Mouse (Mus musculus): ENCODE measurements around the gene Serpine3. TPM values are rescaled to one million over a fixed set of nuclear protein-coding genes. Genes with fewer than 3 reads are reported as not detected.
A peak's percentile ranks its signal among the peaks of the same experiment; 100 is the strongest.
"Not testable (repeated sequence)": the region's sequence is repeated elsewhere in the genome, so short reads cannot be mapped to it uniquely, and the experiment has no call there.

The Serpine3 gene
- total and polyA plus RNA-seq, 3 experiments: not detected

DNA sequence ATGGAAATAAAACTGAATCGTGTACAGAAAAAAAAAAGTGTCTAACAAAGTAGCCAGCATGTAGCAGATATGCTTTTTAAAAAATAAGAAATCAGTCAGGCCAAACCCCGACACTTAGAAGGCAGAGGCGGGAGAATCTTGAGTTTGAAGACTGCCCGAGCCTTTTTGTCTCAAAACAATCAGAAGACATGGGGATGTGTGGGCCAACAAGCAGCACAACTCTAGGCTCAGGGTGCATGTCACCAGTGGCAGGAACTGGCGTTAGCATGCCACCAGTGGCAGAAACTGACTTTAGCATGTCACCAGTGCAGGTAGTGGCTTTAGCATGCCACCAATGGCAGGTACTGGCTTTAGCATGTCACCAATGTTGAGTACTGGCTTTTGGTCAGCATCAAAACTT, 23.9 kb upstream of the Serpine3 start:
- Histone ChIP-seq H3K27ac (no peak overlapping the region), H3K4me1 (ENCODE audit: control insufficient read depth, insufficient read depth, low read length) (peaks cover 2% of the 10 kb centered on the region), H3K9ac (ENCODE audit: low read depth, low read length) (no peak overlapping the region), H3K27me3 (ENCODE audit: control insufficient read depth, insufficient read depth, low read length) (no peaks in the 10 kb centered on the region), H3K36me3 (ENCODE audit: control insufficient read depth, insufficient read depth, low read length) (no peaks in the 10 kb centered on the region), H3K4me3 (no peak overlapping the region), H3K79me2 (replicated peaks; ENCODE audit: control insufficient read depth, insufficient read depth, low read length) (no peaks in the 10 kb centered on the region)
- TF ChIP-seq CTCF (IDR thresholded peaks at IDR 0.05) (no peak), EP300 (IDR thresholded peaks at IDR 0.05; ENCODE audit: insufficient read depth, low read depth, low read length) (no peak), POLR2A (IDR thresholded peaks at IDR 0.05; ENCODE audit: insufficient read depth, low read depth, low read length) (no peak)
- 83% methylated on average over 5 of the region's 5 CpGs for whole genome bisulfite sequencing
- DNase-seq: no peak
- intact Hi-C loops (cut with DNase I): loop anchor here (5.0 kb wide), 2 partner anchors 118 to 338 kb away; no protein-coding TSS in a partner anchor

DNA sequence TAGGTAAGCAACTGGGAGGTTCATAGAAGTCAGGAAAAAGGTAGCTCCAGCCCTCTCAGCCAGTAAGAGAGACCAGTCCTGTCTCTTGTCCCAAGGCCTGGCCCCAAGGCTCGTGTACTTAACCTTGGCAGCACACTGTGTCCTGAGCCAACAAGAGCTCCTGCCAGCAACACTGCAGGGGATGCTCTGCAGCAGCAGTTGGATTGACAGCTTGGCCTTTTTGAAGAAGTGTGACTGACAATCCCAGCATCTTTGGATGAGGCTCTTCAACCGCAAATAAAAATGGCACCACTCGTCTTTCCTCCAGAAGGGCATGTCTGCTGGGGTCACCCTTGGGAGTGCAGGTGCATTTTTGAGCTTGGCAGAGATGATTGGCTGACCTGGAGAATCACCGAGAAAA, 23.1 kb upstream of the Serpine3 start:
- Histone ChIP-seq H3K4me3 (no peak overlapping the region), H3K9ac (ENCODE audit: low read depth, low read length) (no peak overlapping the region), H3K79me2 (replicated peaks; ENCODE audit: control insufficient read depth, insufficient read depth, low read length) (no peaks in the 10 kb centered on the region), H3K4me1 (ENCODE audit: control insufficient read depth, insufficient read depth, low read length) (peaks cover 2% of the 10 kb centered on the region), H3K27ac (no peak overlapping the region), H3K27me3 (ENCODE audit: control insufficient read depth, insufficient read depth, low read length) (no peaks in the 10 kb centered on the region), H3K36me3 (ENCODE audit: control insufficient read depth, insufficient read depth, low read length) (no peaks in the 10 kb centered on the region)
- intact Hi-C loops (cut with DNase I): no loop called here
- no peak for DNase-seq
- WGBS: 66% methylated on average over 4 of the region's 4 CpGs
- TF ChIP-seq EP300 (IDR thresholded peaks at IDR 0.05; ENCODE audit: insufficient read depth, low read depth, low read length) (no peak), CTCF (IDR thresholded peaks at IDR 0.05) (no peak), POLR2A (IDR thresholded peaks at IDR 0.05; ENCODE audit: insufficient read depth, low read depth, low read length) (no peak)

DNA sequence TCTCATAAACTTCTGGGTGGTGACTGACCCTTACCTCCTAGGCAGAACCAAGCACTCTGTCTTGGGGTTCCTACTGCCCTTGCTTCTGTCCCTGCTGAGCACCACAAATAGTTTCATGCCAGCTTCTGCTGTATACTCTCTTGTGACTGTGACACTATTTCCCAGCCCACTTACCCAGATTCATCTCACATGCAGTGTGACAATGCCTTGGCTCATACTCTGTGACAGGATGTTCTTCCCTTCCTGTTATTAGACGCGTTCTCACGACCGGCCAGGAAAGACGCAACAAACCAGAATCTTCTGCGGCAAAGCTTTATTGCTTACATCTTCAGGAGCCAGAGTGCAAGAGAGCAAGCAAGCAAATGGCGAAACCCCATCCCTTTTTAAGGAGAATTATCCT, 21.1 kb upstream of the Serpine3 start:
- H3K27ac ChIP-seq: peak overlapping the region; percentile 52
- H3K4me1 ChIP-seq (ENCODE audit: control insufficient read depth, insufficient read depth, low read length); H3K4me3 ChIP-seq; H3K79me2 ChIP-seq (replicated peaks; ENCODE audit: control insufficient read depth, insufficient read depth, low read length); intact Hi-C loops (cut with DNase I); DNase-seq; H3K27me3 ChIP-seq (ENCODE audit: control insufficient read depth, insufficient read depth, low read length); H3K9ac ChIP-seq (ENCODE audit: low read depth, low read length); H3K36me3 ChIP-seq (ENCODE audit: control insufficient read depth, insufficient read depth, low read length): not testable (repeated sequence)
- WGBS: 43% methylated on average over 6 of the region's 7 CpGs

DNA sequence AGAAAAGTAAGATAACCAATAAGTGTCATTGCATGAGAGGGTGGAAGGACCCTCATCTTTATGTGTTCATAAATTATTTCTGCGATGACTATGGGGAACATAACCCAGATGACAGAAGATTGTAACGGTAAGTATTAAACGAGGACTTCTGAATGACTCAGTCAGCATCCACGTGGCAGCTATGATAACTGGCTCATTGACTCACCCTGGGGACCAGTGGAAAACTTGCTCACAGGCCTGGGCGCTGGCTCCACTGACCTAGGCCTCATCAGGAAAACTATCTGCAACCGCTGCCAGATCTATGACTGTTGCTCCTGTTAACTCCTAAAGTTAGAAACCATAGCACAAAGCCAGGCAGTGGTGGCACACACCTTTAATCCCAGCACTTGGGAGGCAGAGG, 15.1 kb upstream of the Serpine3 start:
- Histone ChIP-seq H3K9ac (ENCODE audit: low read depth, low read length) (no peak overlapping the region), H3K27ac (no peak overlapping the region), H3K27me3 (ENCODE audit: control insufficient read depth, insufficient read depth, low read length) (no peaks in the 10 kb centered on the region), H3K4me3 (no peak overlapping the region), H3K79me2 (replicated peaks; ENCODE audit: control insufficient read depth, insufficient read depth, low read length) (no peaks in the 10 kb centered on the region), H3K4me1 (ENCODE audit: control insufficient read depth, insufficient read depth, low read length) (no peaks in the 10 kb centered on the region), H3K36me3 (ENCODE audit: control insufficient read depth, insufficient read depth, low read length) (no peaks in the 10 kb centered on the region)
- no peak for DNase-seq
- intact Hi-C loops (cut with DNase I): no loop called here
- 75% methylated on average over 6 of the region's 6 CpGs for WGBS
- no peak for TF ChIP-seq CTCF (IDR thresholded peaks at IDR 0.05)
- no peak for TF ChIP-seq POLR2A (IDR thresholded peaks at IDR 0.05; ENCODE audit: insufficient read depth, low read depth, low read length)
- no peak for TF ChIP-seq EP300 (IDR thresholded peaks at IDR 0.05; ENCODE audit: insufficient read depth, low read depth, low read length)

DNA sequence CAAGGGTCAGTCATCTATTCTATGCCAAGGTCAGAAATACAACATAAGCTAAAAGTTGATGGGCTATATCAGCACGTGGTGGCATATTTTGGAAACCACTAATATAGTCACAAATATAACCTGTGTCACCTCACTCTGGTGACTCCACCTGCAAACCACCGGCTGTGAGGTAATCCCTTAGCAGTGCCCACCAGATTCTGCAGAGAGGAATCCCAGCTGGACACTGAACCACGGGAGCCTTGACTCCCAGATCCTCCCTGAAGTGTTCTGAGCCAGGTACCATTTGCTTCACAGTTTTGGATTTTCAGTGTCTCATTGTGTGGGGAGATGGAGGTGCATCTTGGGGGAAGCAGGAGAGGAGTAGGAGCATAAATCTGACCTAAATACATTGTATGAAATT, 13.1 kb upstream of the Serpine3 start:
- no peak for DNase-seq
- no peak overlapping the region for H3K9ac ChIP-seq (ENCODE audit: low read depth, low read length)

DNA sequence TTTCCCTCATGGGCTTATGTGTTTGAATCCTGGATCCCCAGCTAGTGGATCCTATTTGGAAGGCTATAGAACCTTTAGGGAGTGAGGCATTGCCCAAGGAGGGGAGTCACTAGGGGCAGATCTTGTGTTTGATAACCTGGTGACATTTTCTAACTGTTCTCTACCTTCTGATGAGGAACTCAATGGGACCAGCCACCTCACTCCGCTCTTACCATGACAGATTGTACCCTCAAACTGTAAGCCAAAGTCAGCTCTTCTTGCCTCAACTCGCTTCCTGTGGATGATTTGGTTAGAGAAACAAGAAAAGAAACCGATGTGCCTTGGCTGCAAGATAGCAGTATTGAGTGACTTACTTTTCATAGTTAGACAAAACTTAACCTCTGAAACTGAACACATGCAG, 11.7 kb upstream of the Serpine3 start:
- H3K4me1 ChIP-seq (ENCODE audit: control insufficient read depth, insufficient read depth, low read length): no peaks in the 10 kb centered on the region
- no peak overlapping the region for H3K4me3 ChIP-seq
- 88% methylated on average over 3 of the region's 3 CpGs for WGBS
- intact Hi-C loops (cut with DNase I): no loop called here
- TF ChIP-seq POLR2A (IDR thresholded peaks at IDR 0.05; ENCODE audit: insufficient read depth, low read depth, low read length) (no peak), EP300 (IDR thresholded peaks at IDR 0.05; ENCODE audit: insufficient read depth, low read depth, low read length) (no peak), CTCF (IDR thresholded peaks at IDR 0.05) (no peak)
- H3K9ac ChIP-seq (ENCODE audit: low read depth, low read length): no peak overlapping the region
- DNase-seq: no peak
- H3K79me2 ChIP-seq (replicated peaks; ENCODE audit: control insufficient read depth, insufficient read depth, low read length): no peaks in the 10 kb centered on the region
- no peaks in the 10 kb centered on the region for H3K27me3 ChIP-seq (ENCODE audit: control insufficient read depth, insufficient read depth, low read length)
- H3K27ac ChIP-seq: no peak overlapping the region
- no peaks in the 10 kb centered on the region for H3K36me3 ChIP-seq (ENCODE audit: control insufficient read depth, insufficient read depth, low read length)

More for the DNA sequence above, 13.1 kb upstream of the Serpine3 start:
- Histone ChIP-seq H3K4me1 (ENCODE audit: control insufficient read depth, insufficient read depth, low read length) (no peaks in the 10 kb centered on the region), H3K4me3 (no peak overlapping the region), H3K27me3 (ENCODE audit: control insufficient read depth, insufficient read depth, low read length) (no peaks in the 10 kb centered on the region), H3K36me3 (ENCODE audit: control insufficient read depth, insufficient read depth, low read length) (no peaks in the 10 kb centered on the region), H3K79me2 (replicated peaks; ENCODE audit: control insufficient read depth, insufficient read depth, low read length) (no peaks in the 10 kb centered on the region), H3K27ac (no peak overlapping the region)
- TF ChIP-seq POLR2A (IDR thresholded peaks at IDR 0.05; ENCODE audit: insufficient read depth, low read depth, low read length) (no peak), EP300 (IDR thresholded peaks at IDR 0.05; ENCODE audit: insufficient read depth, low read depth, low read length) (no peak), CTCF (IDR thresholded peaks at IDR 0.05) (no peak)
- intact Hi-C loops (cut with DNase I): no loop called here
- WGBS: 58% methylated on average over 3 of the region's 3 CpGs

Measured in heart, adult 2 months (tissue).